Mouse (Mus musculus) thymus, postnatal 14 days (tissue): ENCODE results near the gene Gm4565.
"Not testable (repeated sequence)": the region's sequence is repeated elsewhere in the genome, so short reads cannot be mapped to it uniquely, and the experiment has no call there.

Experiments used
- DNase-seq: peaks from one replicate; pipeline ENCODE4 v3.0.0; 2021

The Gm4565 gene

GRCm38 (mm10) chr7:22588027-22588426 lies at the start of gene Gm4565:
Gm4565 (minus strand) TSS chr7:22588127.
- not testable (repeated sequence) for DNase-seq

GRCm38 (mm10) chr7:22565243-22565642 lies 22.7 kb downstream of the Gm4565 start, which contains the start of gene Gm4201:
Gm4201 (minus strand) TSS chr7:22565343.
- not testable (repeated sequence) for DNase-seq

- DNase-seq = not testable (repeated sequence)
Observed at GRCm38 (mm10) chr7:22534787-22535186, 53.1 kb downstream of the Gm4565 start, which contains the start of gene Gm8677. Gm8677 (minus strand) TSS chr7:22534887.
